Mouse (Mus musculus) midbrain, embryonic 11.5 days (tissue): ENCODE results near the gene Gm3239. TPM values are rescaled to one million over a fixed set of nuclear protein-coding genes. Genes with fewer than 3 reads are reported as not detected.
"Not testable (repeated sequence)": the region's sequence is repeated elsewhere in the genome, so short reads cannot be mapped to it uniquely, and the experiment has no call there.

Experiments
- ATAC-seq: fragments of 200-750 bp; cut with Nextera tagmentation; 2 replicates; pipeline ENCODE4 v1.8.0; 2017; ENCODE audit warnings: moderate TSS enrichment, moderate library complexity; ENCODE audit not compliant: low FRiP score
- DNase-seq: peaks from one replicate; pipeline ENCODE4 v3.0.0; 2015; ENCODE audit warnings: low spot score; ENCODE audit errors: missing footprints
- H3K27ac ChIP-seq: fragments of 300-500 bp; sonication (generic); 2 replicates; pipeline ENCODE4 v1.5.1; 2014; ENCODE audit warnings: low read depth, low read length
- H3K27me3 ChIP-seq: fragments of 300-500 bp; sonication (generic); 2 replicates; pipeline ENCODE4 v1.6.1; 2014; ENCODE audit warnings: mild to moderate bottlenecking, low read length, moderate library complexity, mixed read lengths; ENCODE audit not compliant: control insufficient read depth, insufficient read depth
- H3K36me3 ChIP-seq: fragments of 300-500 bp; sonication (generic); 2 replicates; pipeline ENCODE4 v1.6.1; 2014; ENCODE audit warnings: mild to moderate bottlenecking, low read length, moderate library complexity, mixed read lengths; ENCODE audit not compliant: control insufficient read depth, insufficient read depth
- H3K4me1 ChIP-seq: fragments of 300-500 bp; sonication (generic); 2 replicates; pipeline ENCODE4 v1.6.1; 2014; ENCODE audit warnings: low read length; ENCODE audit not compliant: control insufficient read depth, insufficient read depth
- H3K4me2 ChIP-seq: fragments of 300-500 bp; sonication (generic); 2 replicates; pipeline ENCODE4 v1.6.1; 2014; ENCODE audit warnings: mild to moderate bottlenecking, moderate library complexity
- H3K4me3 ChIP-seq: fragments of 300-500 bp; sonication (generic); 2 replicates; pipeline ENCODE4 v1.5.1; 2014; ENCODE audit warnings: low read depth, low read length
- H3K9ac ChIP-seq: fragments of 300-500 bp; sonication (generic); 2 replicates; pipeline ENCODE4 v1.6.1; 2014; ENCODE audit warnings: low read length
- H3K9me3 ChIP-seq: fragments of 300-500 bp; sonication (generic); 2 replicates; pipeline ENCODE4 v1.6.1; 2016; ENCODE audit warnings: low read length; ENCODE audit not compliant: control insufficient read depth
- WGBS: fragments of 180-500 bp; shearing (Covaris S2); extraction: QIAGEN DNeasy Blood & Tissue Kit; methylation state at CpG from one replicate; pipeline ENCODE4 v1.1.7; 2014; 5-methylcytosine and 5-hydroxymethylcytosine counted together
- polyA plus RNA-seq: library from polyadenylated mRNA; unstranded; fragments of >200 nt; fragmentation: Nextera tagmentation; extraction: Ambion mirVana; gene quantifications from 2 replicates; pipeline ENCODE4 v1.2.1, GENCODE M21; 2014

The Gm3239 gene
- not detected in 2 replicates for polyA plus RNA-seq

DNA sequence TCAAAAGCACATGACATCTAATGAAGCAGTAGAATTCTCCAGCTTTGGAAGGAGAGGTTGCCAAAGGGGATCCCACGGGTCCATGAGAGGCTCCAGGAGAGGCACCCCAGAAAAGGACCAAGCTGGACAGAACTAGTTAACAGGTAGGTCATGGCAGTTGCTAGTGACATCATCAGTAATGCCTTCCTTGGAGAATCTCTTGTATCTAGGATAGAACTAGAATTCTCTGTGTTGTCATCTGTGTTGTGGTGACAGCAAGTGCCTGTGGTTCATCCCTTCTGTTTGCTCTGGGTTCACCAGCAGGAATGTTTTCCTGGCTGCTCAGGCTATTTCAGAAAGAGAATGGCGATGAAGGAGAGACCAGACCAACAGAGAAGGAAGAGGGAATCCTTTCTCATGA is at the start of gene Gm3239:
Gene Gm3239 (plus strand): TSS at position 301 of the 400 bp plus-strand sequence.
- not testable (repeated sequence) for DNase-seq, H3K36me3 ChIP-seq, H3K9ac ChIP-seq, H3K27me3 ChIP-seq, H3K9me3 ChIP-seq, H3K4me3 ChIP-seq, H3K27ac ChIP-seq, H3K4me1 ChIP-seq, H3K4me2 ChIP-seq, ATAC-seq
- WGBS, result no CpG with 5 or more reads among the region's 2 CpGs

DNA sequence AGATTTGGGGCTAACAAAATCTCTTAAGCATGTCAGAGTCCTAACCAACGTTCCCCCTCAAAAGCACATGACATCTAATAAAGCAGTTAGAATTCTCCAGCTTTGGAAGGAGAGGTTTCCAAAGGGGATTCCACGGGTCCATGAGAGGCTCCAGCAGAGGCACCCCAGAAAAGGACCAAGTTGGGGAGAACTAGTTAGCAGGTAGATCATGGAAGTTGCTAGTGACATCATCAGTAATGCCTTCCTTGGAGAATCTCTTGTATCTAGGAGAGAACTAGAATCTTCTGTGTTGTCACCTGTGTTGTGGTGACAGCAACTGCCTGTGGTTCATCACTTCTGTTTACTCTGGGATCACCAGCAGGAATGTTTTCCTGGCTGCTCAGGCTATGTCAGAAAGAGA is 31.9 kb upstream of the Gm3239 start, which contains the start of gene Gm8159:
Gene Gm8159 (plus strand): TSS at position 301 of the 400 bp plus-strand sequence.
- not testable (repeated sequence) for H3K9me3 ChIP-seq, H3K36me3 ChIP-seq, H3K4me2 ChIP-seq, H3K27ac ChIP-seq, H3K9ac ChIP-seq, ATAC-seq, H3K27me3 ChIP-seq, DNase-seq, H3K4me3 ChIP-seq, H3K4me1 ChIP-seq
- WGBS, result no CpG with 5 or more reads among the region's 2 CpGs

DNA sequence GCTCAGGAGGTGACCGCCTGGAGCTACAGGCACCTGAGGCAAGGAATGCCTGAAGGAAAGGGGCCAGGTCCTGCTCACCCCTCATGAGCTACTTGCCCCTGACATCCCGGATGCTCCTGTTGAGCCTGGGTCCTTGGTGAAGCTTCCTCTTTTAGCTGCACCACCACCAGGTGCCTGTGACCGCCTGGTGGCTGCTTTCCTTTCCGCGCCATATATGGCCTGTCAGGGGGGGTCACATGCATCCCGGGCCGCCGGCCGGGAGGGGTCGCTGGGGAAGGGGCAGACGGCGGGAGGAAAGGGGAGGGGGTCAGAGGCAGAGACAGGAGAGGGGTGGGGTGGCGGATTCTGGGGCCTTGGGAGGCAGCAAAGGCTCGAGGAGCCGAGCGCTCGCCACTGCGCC is 14.7 kb upstream of the Gm3239 start:
- not testable (repeated sequence) for ATAC-seq, H3K4me1 ChIP-seq, H3K27ac ChIP-seq, H3K9me3 ChIP-seq, H3K36me3 ChIP-seq, H3K27me3 ChIP-seq, H3K9ac ChIP-seq
- under 1% methylated on average over 13 of the region's 18 CpGs for WGBS
- DNase-seq, result peak; percentile 14
- peak overlapping the region; percentile 49 for H3K4me2 ChIP-seq
- H3K4me3 ChIP-seq, result peak overlapping the region; percentile 18; the same call in 1 of the 2 replicates

DNA sequence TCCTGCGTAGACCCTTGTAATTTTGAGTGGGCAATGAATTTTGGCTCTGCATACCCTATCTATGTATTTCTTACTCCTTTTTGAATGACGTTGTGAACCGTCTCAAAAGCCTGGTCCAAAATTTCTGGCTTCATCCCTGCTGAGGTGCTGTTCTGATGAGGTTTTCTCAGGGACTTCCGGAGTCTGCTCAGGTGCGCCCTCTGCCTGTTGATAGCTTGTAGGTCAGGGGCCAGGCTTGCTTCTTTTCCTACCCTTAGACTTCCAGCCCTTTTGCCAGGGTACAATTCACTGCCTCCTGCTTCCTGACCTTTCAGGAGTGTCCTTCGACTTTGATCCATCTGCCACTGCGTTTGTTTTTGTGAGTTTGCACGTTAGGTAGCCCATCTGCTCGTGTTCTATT is 13.7 kb upstream of the Gm3239 start:
- H3K9me3 ChIP-seq, H3K4me3 ChIP-seq, H3K9ac ChIP-seq, H3K36me3 ChIP-seq, H3K27me3 ChIP-seq, ATAC-seq, DNase-seq, H3K4me1 ChIP-seq, H3K4me2 ChIP-seq, H3K27ac ChIP-seq: not testable (repeated sequence)
- 0% methylated on average over 2 of the region's 9 CpGs for WGBS

DNA sequence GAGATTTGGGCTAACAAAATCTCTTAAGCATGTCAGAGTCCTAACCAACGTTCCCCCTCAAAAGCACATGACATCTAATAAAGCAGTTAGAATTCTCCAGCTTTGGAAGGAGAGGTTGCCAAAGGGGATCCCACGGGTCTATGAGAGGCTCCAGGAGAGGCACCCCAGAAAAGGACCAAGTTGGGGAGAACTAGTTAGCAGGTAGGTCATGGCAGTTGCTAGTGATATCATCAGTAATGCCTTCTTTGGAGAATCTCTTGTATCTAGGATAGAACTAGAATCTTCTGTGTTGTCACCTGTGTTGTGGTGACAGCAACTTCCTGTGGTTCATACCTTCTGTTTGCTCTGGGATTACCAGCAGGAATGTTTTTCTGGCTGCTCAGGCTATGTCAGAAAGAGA is 44.9 kb downstream of the Gm3239 start, which contains the start of gene Gm7876:
Gene Gm7876 (plus strand): TSS at position 301 of the 400 bp plus-strand sequence.
- not testable (repeated sequence) for ATAC-seq, H3K36me3 ChIP-seq, H3K27ac ChIP-seq, H3K4me1 ChIP-seq, H3K4me3 ChIP-seq, H3K27me3 ChIP-seq, H3K9ac ChIP-seq, H3K9me3 ChIP-seq, H3K4me2 ChIP-seq, DNase-seq
- WGBS, result 76% methylated on average over 1 of the region's 2 CpGs

Other genes starting within 250 kb of the Gm3239 start
- gene Gm3164, start 248.7 kb upstream of the Gm3239 start, polyA plus RNA-seq, result 0.56 and 0.90 TPM in 2 replicates
- not detected in 2 replicates for gene Gm3173, start 233.2 kb upstream of the Gm3239 start, polyA plus RNA-seq
- gene Gm3182, start 182.4 kb upstream of the Gm3239 start, polyA plus RNA-seq, result not detected in 2 replicates
- not detected in 2 replicates for gene Gm3047, start 108.8 kb upstream of the Gm3239 start, polyA plus RNA-seq
- not detected in 2 replicates for gene Gm8159, start 31.8 kb upstream of the Gm3239 start, polyA plus RNA-seq
- gene Gm7876, start 45.0 kb downstream of the Gm3239 start, polyA plus RNA-seq, result not detected in 2 replicates
- 0.14 and 0.55 TPM in 2 replicates for gene Gm3252, start 62.6 kb downstream of the Gm3239 start, polyA plus RNA-seq
- gene Gm9602, start 112.1 kb downstream of the Gm3239 start, polyA plus RNA-seq, result not detected in 2 replicates
- gene Gm3269, start 173.9 kb downstream of the Gm3239 start, polyA plus RNA-seq, result not detected in 2 replicates
- 0.68 and 0.75 TPM in 2 replicates for gene Gm3264, start 191.4 kb downstream of the Gm3239 start, polyA plus RNA-seq
- gene Gm3278, start 228.2 kb downstream of the Gm3239 start, polyA plus RNA-seq, result not detected in 2 replicates